Mouse (Mus musculus) embryonic facial prominence, embryonic 11.5 days (tissue): Measurements from ENCODE around the gene Olfr646. TPM values are rescaled to one million over a fixed set of nuclear protein-coding genes. Genes with fewer than 3 reads are reported as not detected.

Experiments
- ATAC-seq: fragments of 200-750 bp; cut with Nextera tagmentation; replicated peaks from 2 replicates; pipeline ENCODE4 v1.8.0; 2017; ENCODE audit warnings: low read depth; ENCODE audit not compliant: insufficient number of reproducible peaks, low FRiP score, low TSS enrichment
- DNase-seq: peaks from one replicate; pipeline ENCODE4 v3.0.0-alpha.2; 2015; ENCODE audit warnings: low spot score
- H3K27ac ChIP-seq: fragments of 300-500 bp; sonication (generic); replicated peaks from 2 replicates; pipeline ENCODE4 v1.5.1; 2014; ENCODE audit warnings: mild to moderate bottlenecking, low read depth, low read length, control low read depth
- H3K27me3 ChIP-seq: fragments of 300-500 bp; sonication (generic); 2 replicates; pipeline ENCODE4 v1.6.1; 2014; ENCODE audit warnings: mild to moderate bottlenecking, low read length, moderate library complexity, mixed read lengths; ENCODE audit not compliant: control insufficient read depth, insufficient read depth
- H3K36me3 ChIP-seq: fragments of 300-500 bp; sonication (generic); replicated peaks from 2 replicates; pipeline ENCODE4 v1.6.1; 2014; ENCODE audit warnings: low read depth, mild to moderate bottlenecking, low read length, moderate library complexity, mixed read lengths; ENCODE audit not compliant: control insufficient read depth, insufficient read depth
- H3K4me1 ChIP-seq: fragments of 300-500 bp; sonication (generic); 2 replicates; pipeline ENCODE4 v1.6.1; 2014; ENCODE audit warnings: low read length, mixed read lengths; ENCODE audit not compliant: control insufficient read depth, insufficient read depth
- H3K4me2 ChIP-seq: fragments of 300-500 bp; sonication (generic); 2 replicates; pipeline ENCODE4 v1.6.1; 2014; ENCODE audit warnings: low read depth, mild to moderate bottlenecking, control low read depth, low read length, moderate library complexity
- H3K4me3 ChIP-seq: fragments of 300-500 bp; sonication (generic); 2 replicates; pipeline ENCODE4 v1.5.1; 2014; ENCODE audit warnings: low read depth, low read length, control low read depth
- H3K9ac ChIP-seq: fragments of 300-500 bp; sonication (generic); replicated peaks from 2 replicates; pipeline ENCODE4 v1.6.1; 2014; ENCODE audit warnings: mild to moderate bottlenecking, control low read depth, low read length
- H3K9me3 ChIP-seq: fragments of 300-500 bp; sonication (generic); replicated peaks from 2 replicates; pipeline ENCODE4 v1.6.1; 2016; ENCODE audit warnings: mild to moderate bottlenecking, low read length, inconsistent platforms, mixed read lengths; ENCODE audit not compliant: control insufficient read depth
- WGBS: fragments of 180-500 bp; shearing (Covaris S2); extraction: QIAGEN DNeasy Blood & Tissue Kit; methylation state at CpG from one replicate; pipeline ENCODE4 v1.1.7; 2014; 5-methylcytosine and 5-hydroxymethylcytosine counted together
- polyA plus RNA-seq: library from polyadenylated mRNA; unstranded; fragments of >200 nt; fragmentation: Nextera tagmentation; extraction: Ambion mirVana; gene quantifications from 2 replicates; pipeline ENCODE4 v1.2.1, GENCODE M21; 2014

Olfr646 gene
- polyA plus RNA-seq, 1 experiment from 2014 or later: not detected

DNA sequence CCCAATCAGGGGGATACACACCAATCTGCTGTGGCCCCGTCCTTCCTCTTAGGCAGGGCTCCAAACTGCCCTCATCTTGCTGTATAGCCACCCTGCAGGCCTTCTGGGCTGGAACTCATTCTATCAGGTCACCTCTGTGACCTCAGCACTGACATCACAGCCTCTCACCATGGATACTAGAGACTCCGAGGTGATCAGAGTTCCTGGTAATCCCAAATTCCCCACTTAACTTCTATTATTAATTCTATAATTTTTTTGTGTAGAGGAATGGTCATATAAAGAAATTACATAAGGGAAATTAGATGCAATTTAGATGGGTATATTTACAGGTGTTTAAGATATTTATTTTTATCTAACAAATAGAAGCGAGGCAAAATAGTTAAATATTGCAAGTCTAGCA lies 38.5 kb downstream of the Olfr646 start, which contains the start of gene Ubqln3:
Ubqln3 (minus strand) TSS at position 101 of the 400 bp plus-strand sequence.
- ATAC-seq (no peak), DNase-seq (no peak)
- Histone ChIP-seq H3K4me1 (no peaks in the 10 kb centered on the region), H3K9ac (no peak within 1 kb of the TSS), H3K27ac (no peak within 1 kb of the TSS), H3K4me2 (no peak within 1 kb of the TSS), H3K4me3 (no peak within 1 kb of the TSS), H3K9me3 (no peaks in the 10 kb centered on the region; the same call in 1 of the 2 replicates), H3K27me3 (no peaks in the 10 kb centered on the region), H3K36me3 (no peaks in the 10 kb centered on the region)
- WGBS: 73% methylated on average over 3 of the region's 3 CpGs

DNA sequence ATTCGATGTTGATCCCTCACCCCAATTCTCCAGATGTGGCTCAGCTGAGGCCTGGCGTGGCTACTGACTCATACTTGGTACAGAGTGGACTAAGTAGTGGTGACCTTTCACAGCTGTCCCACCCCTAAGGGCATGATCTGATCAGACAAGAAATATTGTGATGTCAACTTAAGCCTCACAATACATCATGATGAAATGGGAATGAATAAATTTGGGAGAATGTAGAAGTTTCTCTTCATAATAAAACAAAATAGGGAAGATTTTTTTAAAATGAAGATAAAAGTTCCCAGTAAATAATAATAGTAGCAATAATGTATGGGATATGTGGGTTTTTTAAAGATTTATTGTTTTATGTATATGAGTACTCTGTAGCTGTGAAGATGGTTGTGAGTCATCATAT lies 45.8 kb downstream of the Olfr646 start, which contains the start of gene Ubqlnl:
Ubqlnl (minus strand) TSS at position 101 of the 400 bp plus-strand sequence.
- no peak within 1 kb of the TSS for H3K4me3 ChIP-seq
- H3K4me1 ChIP-seq: no peaks in the 10 kb centered on the region
- WGBS: 84% methylated on average over 2 of the region's 2 CpGs
- H3K27ac ChIP-seq: no peak within 1 kb of the TSS
- H3K4me2 ChIP-seq: no peak within 1 kb of the TSS
- DNase-seq (no peak), ATAC-seq (no peak)
- no peaks in the 10 kb centered on the region for H3K27me3 ChIP-seq
- H3K9ac ChIP-seq: no peak within 1 kb of the TSS
- no peaks in the 10 kb centered on the region for H3K9me3 ChIP-seq
- no peaks in the 10 kb centered on the region for H3K36me3 ChIP-seq

Other genes with a start within 250 kb of the Olfr646 start
- not detected in 2 replicates for gene Olfr66, start 218.6 kb upstream of the Olfr646 start, polyA plus RNA-seq
- not detected in 2 replicates for gene Olfr64, start 210.4 kb upstream of the Olfr646 start, polyA plus RNA-seq
- gene Olfr65, start 201.4 kb upstream of the Olfr646 start, polyA plus RNA-seq: not detected in 2 replicates
- gene Olfr631, start 176.0 kb upstream of the Olfr646 start, polyA plus RNA-seq: not detected in 2 replicates
- gene Olfr632, start 170.5 kb upstream of the Olfr646 start, polyA plus RNA-seq: not detected in 2 replicates
- not detected in 2 replicates for gene Olfr633, start 160.4 kb upstream of the Olfr646 start, polyA plus RNA-seq
- gene Olfr635, start 133.7 kb upstream of the Olfr646 start, polyA plus RNA-seq: not detected in 2 replicates
- not detected in 2 replicates for gene Olfr638, start 106.1 kb upstream of the Olfr646 start, polyA plus RNA-seq
- not detected in 2 replicates for gene Olfr639, start 87.6 kb upstream of the Olfr646 start, polyA plus RNA-seq
- gene Olfr640, start 79.3 kb upstream of the Olfr646 start, polyA plus RNA-seq: not detected in 2 replicates
- gene Olfr641, start 69.4 kb upstream of the Olfr646 start, polyA plus RNA-seq: not detected in 2 replicates
- gene Olfr642, start 52.2 kb upstream of the Olfr646 start, polyA plus RNA-seq: not detected in 2 replicates
- gene 4930516K23Rik, start 43.4 kb upstream of the Olfr646 start, polyA plus RNA-seq: not detected in 2 replicates
- not detected in 2 replicates for gene Olfr644, start 33.0 kb upstream of the Olfr646 start, polyA plus RNA-seq
- not detected in 2 replicates for gene Olfr645, start 19.4 kb upstream of the Olfr646 start, polyA plus RNA-seq
- gene Ubqln5, start 25.0 kb downstream of the Olfr646 start, polyA plus RNA-seq: not detected in 2 replicates
- not detected in 2 replicates for gene Olfr643, start 32.5 kb downstream of the Olfr646 start, polyA plus RNA-seq
- not detected in 2 replicates for gene Ubqln3, start 38.4 kb downstream of the Olfr646 start, polyA plus RNA-seq
- gene Ubqlnl, start 45.7 kb downstream of the Olfr646 start, polyA plus RNA-seq: not detected in 2 replicates
- not detected in 2 replicates for gene Olfm5, start 60.0 kb downstream of the Olfr646 start, polyA plus RNA-seq
- 0.15 and 0.27 TPM in 2 replicates for gene Olfr648, start 78.5 kb downstream of the Olfr646 start, polyA plus RNA-seq
- not detected in 2 replicates for gene Olfr649, start 91.1 kb downstream of the Olfr646 start, polyA plus RNA-seq
- gene Trim6, start 113.9 kb downstream of the Olfr646 start, polyA plus RNA-seq: 2.9 and 3.5 TPM in 2 replicates
- 0.83 and 0.98 TPM in 2 replicates for gene Trim34a, start 139.6 kb downstream of the Olfr646 start, polyA plus RNA-seq
- gene Trim5, start 183.2 kb downstream of the Olfr646 start, polyA plus RNA-seq: 0.11 TPM in 1 of 2 replicates, not detected in the other
- 1.7 and 2.9 TPM in 2 replicates for gene Trim12a, start 210.6 kb downstream of the Olfr646 start, polyA plus RNA-seq
- gene Trim34b, start 224.6 kb downstream of the Olfr646 start, polyA plus RNA-seq: not detected in 2 replicates
- gene Trim12c, start 248.5 kb downstream of the Olfr646 start, polyA plus RNA-seq: 1.0 and 1.2 TPM in 2 replicates